Mouse (Mus musculus) frontal cortex, adult 2 months (tissue): ENCODE measurements around the gene Dad1. TPM values are rescaled to one million over a fixed set of nuclear protein-coding genes. Genes with fewer than 3 reads are reported as not detected.

Experiments
- DNase-seq, 2 experiments: peaks; one replicate each; pipeline ENCODE4 v3.0.0; 2022; ENCODE audit warnings: low spot score in 1 of 2; ENCODE audit errors: extremely low spot score in 1 of 2
- polyA plus RNA-seq: library from polyadenylated mRNA; depleted of rRNA; stranded (reverse); fragments of >200 nt; gene quantifications from 2 replicates; pipeline ENCODE4 v1.2.3, GENCODE M21; 2012

Gene Dad1
- polyA plus RNA-seq, 1 experiment: 204 TPM

DNA sequence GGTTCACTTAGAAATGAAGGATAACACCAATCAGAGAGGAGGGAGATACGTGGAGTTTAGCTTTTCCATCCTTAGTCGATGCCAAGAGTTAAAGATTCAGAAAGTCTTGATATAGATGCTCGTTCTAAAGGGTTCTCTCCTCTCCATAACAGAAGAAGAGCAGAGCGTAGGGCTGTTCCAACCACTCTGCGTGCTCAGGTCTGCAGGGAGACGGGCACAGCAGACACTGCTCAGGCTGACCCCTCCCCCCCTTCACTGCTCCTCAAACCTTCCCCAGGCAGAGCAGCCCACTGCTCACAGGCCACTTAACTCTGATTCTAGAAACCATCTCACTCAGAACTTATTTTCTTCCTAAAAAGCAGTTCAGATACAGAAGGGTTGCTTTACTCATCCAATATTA is 45.2 kb downstream of the Dad1 start:
- DNase-seq: no peak

- no peak for DNase-seq
Measured at GRCm38 (mm10) chr14:54207924-54208323, 46.0 kb downstream of the Dad1 start.

- DNase-seq: no peak
Measured at GRCm38 (mm10) chr14:54206750-54207550, 47.0 kb downstream of the Dad1 start.

DNA sequence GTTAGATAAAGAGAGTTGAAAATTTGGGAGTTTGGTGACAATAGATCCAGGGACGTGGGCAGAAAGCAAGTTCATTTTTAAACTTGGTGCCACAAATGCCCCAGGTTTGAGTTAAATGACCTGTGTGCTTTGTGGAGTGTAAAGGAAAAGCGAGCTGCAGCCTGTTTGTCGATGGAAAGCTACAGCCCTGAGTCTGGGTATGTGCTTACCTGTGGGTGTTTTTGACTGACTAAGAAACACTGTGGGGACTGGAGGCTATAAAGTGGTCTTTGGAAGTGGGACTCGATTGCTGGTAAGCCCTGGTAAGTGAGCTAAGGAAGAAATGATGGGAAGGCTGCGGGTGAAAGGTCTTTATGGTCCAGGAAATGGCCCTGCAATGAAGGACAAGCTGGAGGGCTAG is 47.6 kb downstream of the Dad1 start:
- no peak for DNase-seq

GRCm38 (mm10) chr14:54205904-54206303 is 48.0 kb downstream of the Dad1 start:
- no peak for DNase-seq

- no peak for DNase-seq
Measured at GRCm38 (mm10) chr14:54204786-54205185, 49.1 kb downstream of the Dad1 start.

GRCm38 (mm10) chr14:54204311-54204710 is 49.6 kb downstream of the Dad1 start:
- no peak for DNase-seq

DNA sequence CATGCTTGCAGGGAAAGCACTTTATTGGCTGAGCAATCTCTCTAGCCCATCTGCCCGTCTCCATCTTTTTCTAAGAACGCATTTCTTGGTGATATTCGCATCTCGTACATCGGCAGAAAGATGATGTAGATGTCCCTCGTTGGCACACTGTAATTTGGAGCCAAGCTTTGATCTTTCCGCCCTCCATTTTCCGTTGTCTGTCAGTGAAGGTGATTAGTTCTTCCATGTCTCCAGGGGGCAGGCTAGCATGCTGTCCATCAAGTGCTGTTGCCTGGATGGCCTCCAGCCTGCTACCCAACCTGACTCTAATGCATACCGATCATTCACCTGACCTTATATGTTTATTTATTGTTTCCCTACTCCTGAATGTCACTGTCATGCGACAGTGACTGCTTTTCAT is 50.1 kb downstream of the Dad1 start:
- no peak for DNase-seq

DNA sequence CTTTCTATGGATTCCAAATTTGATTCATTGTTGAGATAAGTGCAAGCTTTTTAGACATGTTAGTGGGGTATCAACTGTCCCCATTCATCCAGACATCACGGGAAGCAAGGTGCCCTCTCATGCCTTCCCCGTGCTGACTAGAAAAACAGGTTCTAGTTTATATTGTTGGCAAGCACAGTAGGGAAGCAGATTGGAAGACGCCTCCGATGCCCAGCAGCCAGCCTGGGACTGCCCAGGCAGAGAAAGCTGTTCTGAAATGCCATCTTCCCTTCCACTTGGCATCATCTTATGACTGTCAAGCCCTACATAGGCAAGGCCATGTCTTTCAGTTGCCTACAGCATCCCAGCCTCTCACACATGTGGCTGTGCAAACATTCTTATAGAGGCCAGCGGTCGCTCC is 50.7 kb downstream of the Dad1 start:
- DNase-seq: no peak

DNA sequence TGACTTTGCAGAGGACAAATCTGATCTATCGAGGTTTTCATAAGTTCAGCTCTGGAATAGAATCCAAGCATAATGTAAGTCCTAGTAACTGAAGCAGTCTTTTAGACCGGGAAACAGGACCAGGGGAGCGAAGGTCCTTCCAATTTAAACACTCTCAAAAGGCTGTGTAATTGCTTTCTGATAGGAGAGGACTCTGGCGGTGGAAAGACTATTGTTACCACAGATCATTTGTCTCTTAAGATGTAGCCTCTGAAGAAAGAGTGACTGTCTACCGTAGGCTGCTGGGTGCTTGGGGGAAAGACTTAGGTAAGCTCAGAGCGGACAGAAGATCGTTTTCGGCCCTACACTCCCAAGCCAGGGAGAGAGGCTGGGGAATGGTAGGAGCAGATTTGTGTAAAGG is 53.5 kb downstream of the Dad1 start:
- DNase-seq: no peak

DNA sequence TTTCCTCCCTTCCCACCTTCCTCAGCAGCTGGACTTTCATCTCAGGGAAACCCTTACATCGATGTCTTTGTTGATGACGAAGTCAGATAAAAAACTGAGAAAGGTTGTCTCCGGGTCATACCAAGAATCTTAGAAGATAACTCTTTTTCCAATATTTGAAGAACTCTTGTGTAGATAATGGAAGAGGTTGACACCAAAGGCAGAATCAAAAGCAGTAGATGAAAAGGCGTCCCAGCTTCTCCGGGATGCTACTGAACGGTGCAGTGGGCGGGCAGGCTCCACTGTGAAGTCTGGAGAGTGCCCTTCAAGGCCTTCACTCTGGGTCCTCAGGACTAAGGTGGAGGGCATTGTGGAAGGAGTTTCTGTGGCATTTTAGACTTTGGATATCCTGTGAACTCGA is 54.2 kb downstream of the Dad1 start:
- no peak for DNase-seq

DNA sequence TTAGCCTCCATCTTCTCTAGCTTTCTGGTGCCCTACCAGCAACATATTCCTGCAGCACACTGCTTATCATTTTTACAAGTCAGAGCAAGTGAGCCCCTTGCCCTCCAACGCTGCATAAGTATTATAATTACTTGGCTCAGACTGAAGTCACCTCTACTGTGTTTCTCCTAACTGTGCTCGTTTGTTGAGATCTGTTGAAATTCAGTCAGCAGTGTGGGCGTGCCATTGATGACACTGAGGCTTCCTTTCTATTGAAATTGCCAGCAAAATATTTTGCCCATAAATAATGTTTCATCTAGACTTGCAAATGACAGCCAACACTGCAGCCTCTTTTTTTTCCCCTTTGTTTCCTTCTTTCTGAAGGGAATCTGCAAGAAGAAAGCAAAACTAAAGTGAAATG is 56.2 kb downstream of the Dad1 start:
- no peak for DNase-seq

GRCm38 (mm10) chr14:54195838-54196423 is 58.0 kb downstream of the Dad1 start:
- DNase-seq: peak; percentile 35 to 58

- no peak for DNase-seq
Measured at GRCm38 (mm10) chr14:54193354-54194133, 60.4 kb downstream of the Dad1 start.

GRCm38 (mm10) chr14:54192462-54192847 is 61.4 kb downstream of the Dad1 start:
- DNase-seq: peak; percentile 34 to 57

- peak; percentile 18 to 65 for DNase-seq
Measured at GRCm38 (mm10) chr14:54191594-54192461, 62.1 kb downstream of the Dad1 start.

DNA sequence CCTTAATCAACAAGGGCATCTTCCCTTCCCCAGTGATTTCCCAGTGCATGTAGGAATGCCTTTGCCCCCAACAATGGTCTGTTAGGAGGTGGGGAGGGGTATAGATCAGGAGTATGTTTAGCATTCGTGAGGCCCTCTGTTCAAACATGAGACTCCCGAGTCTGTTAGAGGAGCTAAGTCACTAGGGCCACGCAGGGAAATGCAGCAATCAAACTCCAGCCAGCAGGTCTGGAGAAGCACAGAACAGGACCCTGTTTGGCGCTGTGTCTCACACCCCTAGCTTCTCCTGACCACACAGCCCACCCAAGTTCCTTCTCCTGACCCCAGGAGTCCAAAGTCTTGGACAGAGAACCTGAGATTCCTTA is 62.9 kb downstream of the Dad1 start:
- DNase-seq: no peak

DNA sequence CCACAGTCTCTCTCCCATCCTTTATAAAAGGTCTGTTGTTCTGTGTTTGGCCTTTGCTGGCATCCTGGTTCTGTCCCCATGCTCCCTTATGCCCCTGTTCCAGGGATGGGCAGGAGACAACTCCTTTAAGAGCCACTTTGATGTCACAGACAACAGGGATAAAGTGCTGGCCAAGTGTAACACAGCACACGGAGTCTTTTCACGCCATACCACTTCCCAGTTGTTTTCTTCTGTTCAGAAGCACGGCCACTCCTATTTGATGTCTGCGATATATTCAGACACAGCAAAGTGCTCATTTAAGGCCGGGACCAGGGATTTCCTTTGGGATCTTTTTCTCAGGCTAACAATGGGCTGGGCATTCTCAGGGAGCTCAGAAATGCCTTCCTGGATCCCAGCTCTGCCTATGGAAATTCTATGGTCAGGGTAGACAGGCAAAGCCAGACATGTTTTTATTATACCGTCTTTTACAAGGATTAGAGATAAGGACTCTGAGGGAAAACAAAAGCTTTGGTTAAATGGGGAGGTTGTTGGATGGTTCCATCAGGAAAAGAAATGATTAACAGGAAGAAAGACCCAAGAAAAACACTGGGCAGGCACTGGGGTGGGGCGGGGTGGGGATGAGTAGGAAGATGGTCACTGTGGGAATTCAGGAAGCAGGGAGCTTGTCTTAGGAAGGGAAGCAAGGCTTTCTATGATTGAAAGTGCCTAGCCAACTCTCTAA is 63.4 kb downstream of the Dad1 start:
- no peak for DNase-seq

- no peak for DNase-seq
Measured at GRCm38 (mm10) chr14:54189255-54189654, 64.6 kb downstream of the Dad1 start.

GRCm38 (mm10) chr14:54187211-54187610 is 66.7 kb downstream of the Dad1 start:
- DNase-seq: no peak
